Mouse (Mus musculus): ENCODE measurements around the gene Tbc1d30. TPM values are rescaled to one million over a fixed set of nuclear protein-coding genes. Genes with fewer than 3 reads are reported as not detected.

Tbc1d30 gene
- polyA plus RNA-seq, 1 experiment from 2014 or later = 3.5 TPM

DNA sequence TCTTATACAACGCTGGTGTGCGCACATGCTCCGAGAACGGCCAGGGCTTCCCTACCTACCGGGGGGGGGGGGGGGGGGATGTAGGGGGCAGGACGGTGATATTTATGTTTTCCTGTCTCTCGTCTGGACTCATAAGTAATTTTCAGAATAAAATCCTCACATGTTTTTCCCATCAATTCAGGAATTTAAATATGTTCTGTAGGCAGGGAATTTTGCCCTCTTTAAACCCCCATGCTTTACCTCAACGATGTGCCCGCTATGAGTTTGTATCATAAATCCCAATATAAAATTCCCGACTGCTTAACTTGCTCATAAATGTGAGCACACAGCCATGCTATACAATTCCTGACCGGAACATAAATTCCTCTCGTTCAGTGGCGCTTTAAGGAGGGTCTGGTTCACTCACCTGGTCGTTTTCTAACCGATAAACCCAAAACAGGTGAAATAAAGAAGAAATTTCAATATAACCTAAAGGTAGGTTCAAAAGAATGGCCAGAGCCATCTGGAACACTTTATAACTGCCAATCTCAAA lies 122.6 kb downstream of the Tbc1d30 start:
- H3K4me3 ChIP-seq (replicated peaks) = no peak overlapping the region

GRCm38 (mm10) chr10:121227988-121228409 lies 123.1 kb downstream of the Tbc1d30 start:
- H3K4me2 ChIP-seq (replicated peaks) = no peak overlapping the region
- H3K36me3 ChIP-seq = no peaks in the 10 kb centered on the region
- ATAC-seq = no peak
- no peaks in the 10 kb centered on the region for H3K27me3 ChIP-seq (replicated peaks)
- H3K27ac ChIP-seq = no peak overlapping the region
- no peaks in the 10 kb centered on the region for H3K9me3 ChIP-seq
- H3K4me3 ChIP-seq (replicated peaks) = no peak overlapping the region
- no peaks in the 10 kb centered on the region for H3K4me1 ChIP-seq (replicated peaks)
- no peak overlapping the region for H3K9ac ChIP-seq
- WGBS = 70% methylated on average over 16 of the region's 16 CpGs

More for the DNA sequence above, 122.6 kb downstream of the Tbc1d30 start:
- no peak overlapping the region for H3K27ac ChIP-seq
- no peaks in the 10 kb centered on the region for H3K9me3 ChIP-seq
- no peak overlapping the region for H3K4me2 ChIP-seq (replicated peaks)
- no peaks in the 10 kb centered on the region for H3K27me3 ChIP-seq (replicated peaks)
- no peak for ATAC-seq
- no peaks in the 10 kb centered on the region for H3K4me1 ChIP-seq (replicated peaks)
- 85% methylated on average over 14 of the region's 15 CpGs for WGBS
- H3K36me3 ChIP-seq = no peaks in the 10 kb centered on the region
- no peak overlapping the region for H3K9ac ChIP-seq

DNA sequence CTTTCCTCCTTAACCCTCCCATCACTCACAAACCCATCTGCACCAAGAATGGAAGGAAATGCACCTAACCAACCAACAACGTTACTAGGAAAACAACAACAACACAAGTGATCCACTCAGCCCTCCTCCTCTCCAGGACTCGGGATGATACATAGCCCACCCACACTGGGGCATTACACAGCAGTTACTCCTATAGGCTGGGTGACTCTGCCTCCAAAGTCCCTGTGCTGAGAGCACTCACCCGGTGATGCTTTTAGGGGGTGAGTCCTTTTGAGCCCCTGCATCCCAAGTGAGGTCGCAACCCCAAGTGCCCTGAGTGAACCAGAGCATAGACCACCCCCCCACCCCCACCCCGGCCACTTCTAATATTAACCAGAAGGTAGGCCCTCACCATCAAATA lies 123.7 kb downstream of the Tbc1d30 start:
- Histone ChIP-seq H3K36me3 (no peaks in the 10 kb centered on the region), H3K4me1 (replicated peaks) (no peaks in the 10 kb centered on the region), H3K27ac (no peak overlapping the region), H3K27me3 (replicated peaks) (no peaks in the 10 kb centered on the region), H3K9ac (no peak overlapping the region), H3K4me3 (replicated peaks) (no peak overlapping the region), H3K4me2 (replicated peaks) (no peak overlapping the region), H3K9me3 (no peaks in the 10 kb centered on the region)
- ATAC-seq = no peak
- 78% methylated on average over 5 of the region's 5 CpGs for WGBS

- H3K9me3 ChIP-seq = no peaks in the 10 kb centered on the region
- no peak overlapping the region for H3K27ac ChIP-seq
- H3K9ac ChIP-seq = no peak overlapping the region
- no peak for ATAC-seq
- no peaks in the 10 kb centered on the region for H3K4me1 ChIP-seq (replicated peaks)
- no peaks in the 10 kb centered on the region for H3K36me3 ChIP-seq
- H3K4me2 ChIP-seq (replicated peaks) = no peak overlapping the region
- no peak overlapping the region for H3K4me3 ChIP-seq (replicated peaks)
- H3K27me3 ChIP-seq (replicated peaks) = no peaks in the 10 kb centered on the region
- WGBS = 80% methylated on average over 6 of the region's 6 CpGs
These were observed 125.4 kb downstream of the Tbc1d30 start for GRCm38 (mm10) chr10:121225636-121226035.

GRCm38 (mm10) chr10:121222881-121223280 lies 128.2 kb downstream of the Tbc1d30 start:
- H3K27ac ChIP-seq = no peak overlapping the region
- no peaks in the 10 kb centered on the region for H3K27me3 ChIP-seq (replicated peaks)
- no peaks in the 10 kb centered on the region for H3K4me1 ChIP-seq (replicated peaks)
- no peaks in the 10 kb centered on the region for H3K36me3 ChIP-seq
- 86% methylated on average over 4 of the region's 4 CpGs for WGBS
- no peaks in the 10 kb centered on the region for H3K9me3 ChIP-seq
- H3K9ac ChIP-seq = no peak overlapping the region
- no peak overlapping the region for H3K4me2 ChIP-seq (replicated peaks)
- ATAC-seq = no peak
- no peak overlapping the region for H3K4me3 ChIP-seq (replicated peaks)

DNA sequence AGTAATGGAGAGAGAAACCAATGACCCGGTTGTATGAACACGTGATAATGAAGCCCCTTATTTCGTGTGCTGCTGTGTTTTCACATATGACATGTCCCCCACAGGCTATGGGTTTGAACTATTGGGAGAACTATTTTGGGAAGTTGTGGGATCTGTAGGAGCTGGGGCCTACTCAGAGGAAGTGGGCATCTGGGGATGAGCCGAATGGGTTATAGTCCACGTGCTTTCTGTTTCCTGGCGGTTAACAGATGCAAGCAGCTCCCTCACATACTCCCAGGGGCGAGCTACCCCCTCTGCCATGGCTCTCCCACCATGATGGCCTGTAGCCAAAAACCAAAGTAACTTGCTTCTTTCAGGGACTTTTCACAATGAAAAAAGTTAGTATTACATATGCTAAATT lies 132.5 kb downstream of the Tbc1d30 start:
- no peaks in the 10 kb centered on the region for H3K36me3 ChIP-seq
- H3K27me3 ChIP-seq (replicated peaks) = no peaks in the 10 kb centered on the region
- no peak overlapping the region for H3K4me3 ChIP-seq (replicated peaks)
- no peak overlapping the region for H3K4me2 ChIP-seq (replicated peaks)
- no peak for ATAC-seq
- WGBS = 82% methylated on average over 7 of the region's 7 CpGs
- no peak overlapping the region for H3K9ac ChIP-seq
- H3K27ac ChIP-seq = no peak overlapping the region
- no peaks in the 10 kb centered on the region for H3K4me1 ChIP-seq (replicated peaks)
- H3K9me3 ChIP-seq = no peaks in the 10 kb centered on the region

- Histone ChIP-seq H3K4me2 (replicated peaks) (no peak overlapping the region), H3K36me3 (no peaks in the 10 kb centered on the region), H3K9me3 (no peaks in the 10 kb centered on the region), H3K4me1 (replicated peaks) (no peaks in the 10 kb centered on the region), H3K27me3 (replicated peaks) (no peaks in the 10 kb centered on the region), H3K27ac (no peak overlapping the region), H3K9ac (no peak overlapping the region), H3K4me3 (replicated peaks) (no peak overlapping the region)
- 94% methylated on average over 3 of the region's 3 CpGs for WGBS
- no peak for ATAC-seq
These were observed 134.3 kb downstream of the Tbc1d30 start for GRCm38 (mm10) chr10:121216804-121217203.

Other genes starting within 250 kb of the Tbc1d30 start
- 41.4 and 42.4 TPM in 2 replicates for gene Gns, start 13.8 kb upstream of the Tbc1d30 start, polyA plus RNA-seq (2015; fragmentation: Nextera tagmentation; extraction: Ambion mirVana)
- gene Rassf3, start 125.1 kb upstream of the Tbc1d30 start, polyA plus RNA-seq (2015; fragmentation: Nextera tagmentation; extraction: Ambion mirVana) = 23.5 and 26.0 TPM in 2 replicates
- gene Tbk1, start 235.5 kb upstream of the Tbc1d30 start, polyA plus RNA-seq (2015; fragmentation: Nextera tagmentation; extraction: Ambion mirVana) = 32.9 and 35.1 TPM in 2 replicates